Mouse (Mus musculus): ENCODE data around the gene 4930544G11Rik. TPM values are rescaled to one million over a fixed set of nuclear protein-coding genes. Genes with fewer than 3 reads are reported as not detected.

The 4930544G11Rik gene
- polyA plus RNA-seq (2012; rRNA removed): not detected in 2 replicates

DNA sequence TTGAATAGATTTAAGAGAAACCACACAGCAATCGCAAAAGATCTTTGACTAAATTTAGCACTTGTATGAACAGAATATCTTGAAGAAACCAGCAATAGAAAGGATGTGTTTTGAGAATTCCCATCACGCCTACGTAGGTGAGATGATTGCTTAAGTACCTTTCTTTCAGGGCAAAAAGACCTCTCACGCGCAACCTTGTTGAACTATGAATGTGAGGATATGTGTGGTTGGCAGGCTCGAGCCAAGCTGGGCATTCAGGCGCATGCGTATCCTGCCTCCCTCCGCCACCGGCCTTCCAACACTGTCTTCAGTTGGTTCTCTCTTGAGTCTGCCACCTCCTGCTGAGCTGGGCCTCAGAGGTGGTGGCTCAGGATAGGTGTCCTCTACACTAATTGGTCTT, at the start of gene 4930544G11Rik:
TSS of gene 4930544G11Rik (plus strand) at position 301 of the 400 bp plus-strand sequence.

Other genes starting within 250 kb of the 4930544G11Rik start
- gene Prdm5, start 173.6 kb upstream of the 4930544G11Rik start, polyA plus RNA-seq (2012; rRNA removed): 4.7 and 6.1 TPM in 2 replicates